ENCODE assay signal across 13 mouse cellular contexts in genomic region chr17:47988811-47989210, GRCm38 (mm10). TPM values are rescaled to one million over a fixed set of nuclear protein-coding genes. Genes with fewer than 3 reads are reported as not detected.
DNase-seq lines count a peak whose midpoint lies in the region; ATAC-seq lines count a peak whose summit lies in the region.
"Had no signal": no experiment of that assay in that cellular context is flagged by ENCODE, and none has a peak within 500 bp of the region (broad histone marks: within the 10 kb centered on the region; RNA-seq: fewer than 3 reads in every experiment).

No protein-coding gene starts in this region.

- H3K9ac ChIP-seq in heart, embryonic 13.5 days, result no peak overlapping the region
- H3K9ac ChIP-seq in neural tube, embryonic 15.5 days (replicated peaks), result no peak overlapping the region

- no peak overlapping the region for H3K4me2 ChIP-seq in heart, embryonic 13.5 days
- no peak overlapping the region for H3K4me2 ChIP-seq in neural tube, embryonic 15.5 days

- peaks cover 26% of the 10 kb centered on the region for H3K4me1 ChIP-seq in heart, embryonic 13.5 days
- peaks cover 10% of the 10 kb centered on the region for H3K4me1 ChIP-seq in neural tube, embryonic 15.5 days

- 32% methylated on average over 8 of the region's 8 CpGs for WGBS in heart, embryonic 13.5 days
- 60% methylated on average over 8 of the region's 8 CpGs for WGBS in neural tube, embryonic 15.5 days

- no peaks in the 10 kb centered on the region for H3K27me3 ChIP-seq in heart, embryonic 13.5 days (replicated peaks)
- H3K27me3 ChIP-seq in neural tube, embryonic 15.5 days (replicated peaks), result 0 out of 2 replicates have a peak, but pooled peaks cover 8% of the 10 kb centered on the region

- ATAC-seq in heart, embryonic 13.5 days (ENCODE audit: extremely low read depth, insufficient number of reproducible peaks, low FRiP score, low TSS enrichment), result peak; percentile 46; the same call in 1 of the 2 replicates
- no peak for ATAC-seq in neural tube, embryonic 15.5 days (ENCODE audit: low FRiP score)
- ATAC-seq: activated CD4-positive, CD25-positive, alpha-beta regulatory T cell, adult 4 months had no signal

- H3K9me3 ChIP-seq in heart, embryonic 13.5 days, result no peaks in the 10 kb centered on the region
- H3K9me3 ChIP-seq in neural tube, embryonic 15.5 days (replicated peaks), result no peaks in the 10 kb centered on the region

- H3K27ac ChIP-seq in heart, embryonic 13.5 days (replicated peaks), result peak overlapping the region; percentile 54
- no peak overlapping the region for H3K27ac ChIP-seq in neural tube, embryonic 15.5 days (replicated peaks)
- H3K27ac ChIP-seq: left cerebral cortex, adult 2 months had no signal

- no peak for DNase-seq in heart, adult 11 months
- DNase-seq in neural tube, embryonic 10.5 days (ENCODE audit: extremely low spot score, low spot score), result peak; percentile 74
- DNase-seq in heart, postnatal 4 days, result peak; percentile 52
- DNase-seq in right cerebral cortex, postnatal 36 days (ENCODE audit: low spot score in 2 of 2), result no peak
- DNase-seq in urinary bladder, postnatal 10 days (ENCODE audit: low spot score), result no peak
- DNase-seq in layer of hippocampus, postnatal 14 days (ENCODE audit: low spot score in 2 of 2), result no peak
- DNase-seq: cerebellum, adult 8-10 months had no signal

- no peaks in the 10 kb centered on the region for H3K36me3 ChIP-seq in heart, embryonic 13.5 days
- no peaks in the 10 kb centered on the region for H3K36me3 ChIP-seq in neural tube, embryonic 15.5 days

- no peak overlapping the region for H3K4me3 ChIP-seq in heart, embryonic 13.5 days
- H3K4me3 ChIP-seq in neural tube, embryonic 15.5 days (replicated peaks), result no peak overlapping the region
- H3K4me3 ChIP-seq: left cerebral cortex, adult 2 months had no signal

RNA-seq across cellular contexts. Expression of gene 1700122O11Rik, which starts 49.3 kb away (rescaled TPM):
- polyA plus RNA-seq in heart, embryonic 13.5 days (2015; fragmentation: Nextera tagmentation; extraction: Ambion mirVana), result not detected in 2 replicates
- not detected in 2 replicates for polyA plus RNA-seq in neural tube, embryonic 15.5 days (2015; fragmentation: Nextera tagmentation; extraction: Ambion mirVana)
- total RNA-seq in heart, postnatal 4 days (2021), result not detected
- not detected for total RNA-seq in layer of hippocampus, postnatal 14 days (2021)
- total RNA-seq: left cerebral cortex, adult 2 months had no signal
- polyA plus RNA-seq: activated CD4-positive, CD25-positive, alpha-beta regulatory T cell, adult 4 months; CD4-positive, CD25-positive, alpha-beta regulatory T cell, adult 4 months; heart, embryonic 16.5 days had no signal

Comparison
In these comparisons a context has a peak if more than half of its experiments do, and no peak if none do; other contexts are left out.
1. DNase-seq: peak in neural tube, embryonic 10.5 days (single experiment) and heart, postnatal 4 days (single experiment); none in heart, adult 11 months (single experiment), right cerebral cortex, postnatal 36 days (0 of 2), urinary bladder, postnatal 10 days (single experiment) and layer of hippocampus, postnatal 14 days (0 of 2).